Mouse (Mus musculus) stomach, postnatal 0 days (tissue): ENCODE data around the gene Nid2.

Experiments used
- CTCF ChIP-seq: IDR thresholded peaks from 2 replicates; pipeline ENCODE4 v1.5.1; 2016; ENCODE audit warnings: antibody characterized with exemption, low read depth, mild to moderate bottlenecking, moderate library complexity
- EP300 ChIP-seq: optimal IDR thresholded peaks from 2 replicates; pipeline ENCODE3; 2016; ENCODE audit warnings: antibody characterized with exemption

DNA sequence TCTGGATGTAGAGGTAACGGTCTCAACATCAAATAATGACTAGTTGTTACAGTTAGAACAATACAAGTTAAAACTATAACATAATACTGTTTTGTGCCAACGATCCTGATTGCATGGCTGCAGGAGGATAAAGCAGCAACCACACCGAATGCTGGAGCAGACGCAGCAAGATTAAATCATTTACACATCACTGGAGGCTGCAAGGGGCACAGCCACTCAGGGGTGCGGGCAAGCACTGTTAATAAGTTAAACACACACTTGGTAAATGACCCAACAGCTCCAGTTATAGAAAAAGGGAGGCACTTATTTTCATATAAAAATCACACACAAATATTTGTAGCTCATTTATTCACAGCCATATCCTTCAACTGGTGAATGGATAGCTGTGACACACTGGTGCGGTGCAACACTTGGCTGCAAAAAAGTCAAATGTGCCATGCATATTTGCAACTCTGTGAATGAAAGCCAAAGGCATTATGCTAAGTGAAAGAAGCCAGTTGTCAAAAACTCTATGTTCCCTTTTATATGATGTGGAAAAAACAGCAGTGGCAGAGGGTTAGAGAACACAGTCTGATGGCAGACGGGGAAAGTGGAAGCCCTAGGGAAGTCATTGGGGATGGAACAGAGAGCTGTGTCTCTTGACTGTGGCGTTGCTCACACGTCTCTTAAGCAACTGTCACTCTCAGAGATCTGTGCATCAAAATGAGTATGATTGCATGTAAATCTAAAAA lies 11.5 kb upstream of the Nid2 start:
- no peak for TF ChIP-seq CTCF
- no peak for TF ChIP-seq EP300
